Mouse (Mus musculus) MN1 (cell line): ENCODE data around the gene Styxl1.

ENCODE experiments used
- DNase-seq: peaks from one replicate; pipeline ENCODE4 v3.0.0-alpha.2; 2016; ENCODE audit warnings: low spot score

Gene Styxl1

GRCm38 (mm10) chr5:135764971-135765370 lies 13.2 kb downstream of the Styxl1 start:
- no peak for DNase-seq

- peak; percentile 85 for DNase-seq
Measured at GRCm38 (mm10) chr5:135763526-135763925, 14.7 kb downstream of the Styxl1 start.

DNA sequence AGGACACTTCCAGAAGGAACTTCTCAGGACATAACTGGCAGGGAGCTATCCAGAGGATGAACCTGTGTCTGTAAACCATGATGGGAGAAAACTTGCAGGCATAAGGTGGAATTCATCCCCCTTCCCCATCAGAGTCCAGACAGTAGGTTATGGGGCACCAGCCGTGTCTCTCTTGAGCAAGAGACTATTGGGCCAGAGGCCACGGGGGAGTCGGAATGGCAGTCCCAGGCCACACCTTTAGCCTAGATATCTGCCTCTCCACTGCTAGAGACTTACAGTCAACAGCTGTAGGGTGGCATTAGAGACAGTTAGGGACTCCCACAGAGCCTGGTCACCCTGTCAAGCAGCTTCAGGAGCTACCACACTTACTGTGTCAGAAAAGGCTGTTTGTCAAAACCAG lies 16.3 kb downstream of the Styxl1 start:
- no peak for DNase-seq

GRCm38 (mm10) chr5:135751595-135751994 lies 26.6 kb downstream of the Styxl1 start:
- no peak for DNase-seq

DNA sequence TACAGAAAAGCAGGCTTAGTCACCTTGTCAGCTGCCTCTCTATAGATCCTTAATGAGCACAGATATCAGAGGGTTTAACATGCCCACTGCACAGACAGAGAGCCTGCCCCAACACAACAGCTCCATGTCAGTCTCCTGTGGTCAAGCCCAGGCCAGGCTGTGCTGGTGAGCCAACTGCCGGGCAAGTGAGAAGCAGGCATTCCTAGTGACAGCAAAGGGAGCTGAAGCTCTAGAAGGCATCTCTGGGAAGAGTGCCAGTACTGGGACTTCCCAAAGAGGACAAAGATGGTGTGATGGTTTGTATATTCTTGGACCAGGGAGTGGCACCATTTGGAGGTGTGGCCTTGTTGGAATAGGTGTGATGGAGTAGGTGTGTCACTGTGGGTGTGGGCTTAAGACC lies 27.1 kb downstream of the Styxl1 start:
- DNase-seq = no peak

DNA sequence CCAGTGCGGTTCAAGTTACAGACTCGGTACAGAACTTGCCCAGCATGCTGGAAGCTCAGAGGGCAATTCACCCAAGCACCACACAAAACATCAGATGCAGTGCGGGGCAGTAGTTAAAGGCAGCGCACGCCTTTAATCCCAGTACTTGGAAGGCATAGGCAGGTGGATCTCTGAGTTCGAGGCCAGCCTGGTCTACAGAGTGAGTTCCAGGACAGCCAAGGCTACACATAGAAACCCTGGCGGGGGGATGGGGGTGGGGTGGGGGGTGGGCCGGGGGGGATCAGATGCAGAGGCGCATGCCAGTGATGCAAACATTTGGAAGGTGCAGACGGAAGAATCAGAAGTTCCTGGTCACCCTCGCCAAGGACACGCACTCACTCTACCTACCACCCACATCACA lies 33.4 kb downstream of the Styxl1 start:
- no peak for DNase-seq

DNA sequence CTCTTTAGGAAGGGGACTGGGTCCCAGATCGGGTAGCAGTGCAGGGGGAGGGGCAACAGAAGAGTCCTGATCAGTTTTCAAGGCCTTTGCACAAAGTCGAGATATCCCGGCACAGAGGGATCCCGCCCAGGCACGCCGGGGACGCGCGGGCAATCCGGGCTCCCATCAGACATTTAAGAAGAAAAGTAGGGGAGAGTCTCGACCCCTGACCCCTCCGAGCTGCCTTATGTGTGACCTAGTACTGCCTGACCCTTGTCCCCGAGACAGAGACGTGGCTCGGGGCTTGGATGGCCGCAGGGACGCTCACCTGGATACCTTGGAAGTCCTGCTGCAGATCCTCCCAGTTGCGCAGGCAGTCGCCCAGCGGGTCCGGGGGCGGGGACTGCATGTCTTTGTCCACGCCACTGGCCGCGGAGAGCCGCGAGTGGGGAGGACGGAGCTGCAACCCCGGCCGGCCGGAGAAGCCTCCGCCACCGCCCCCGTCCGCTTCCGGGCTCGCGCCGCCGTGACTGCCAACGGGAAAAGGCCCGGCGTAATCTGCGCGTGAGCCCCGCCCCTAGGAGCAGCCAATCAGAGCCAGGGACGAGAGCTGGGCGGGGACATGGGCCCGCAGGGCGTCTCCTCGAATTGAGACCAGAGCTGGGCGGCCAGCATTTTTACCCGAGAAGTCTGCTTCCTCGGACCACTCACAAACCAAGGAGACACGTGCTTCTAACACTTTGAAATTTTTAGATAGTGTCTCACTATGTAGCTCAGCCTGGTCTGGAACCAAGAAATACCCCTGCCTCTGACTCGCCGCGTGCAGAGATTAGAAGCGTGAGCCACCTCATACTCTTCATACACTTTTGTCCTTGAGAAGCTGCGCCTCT lies 34.2 kb downstream of the Styxl1 start, which contains the start of gene Tmem120a:
Tmem120a (minus strand) TSS at position 708 of the 869 bp plus-strand sequence.
- peak; percentile 98 for DNase-seq

- peak; percentile 75 for DNase-seq
Measured at GRCm38 (mm10) chr5:135742941-135743740, 35.0 kb downstream of the Styxl1 start.

DNA sequence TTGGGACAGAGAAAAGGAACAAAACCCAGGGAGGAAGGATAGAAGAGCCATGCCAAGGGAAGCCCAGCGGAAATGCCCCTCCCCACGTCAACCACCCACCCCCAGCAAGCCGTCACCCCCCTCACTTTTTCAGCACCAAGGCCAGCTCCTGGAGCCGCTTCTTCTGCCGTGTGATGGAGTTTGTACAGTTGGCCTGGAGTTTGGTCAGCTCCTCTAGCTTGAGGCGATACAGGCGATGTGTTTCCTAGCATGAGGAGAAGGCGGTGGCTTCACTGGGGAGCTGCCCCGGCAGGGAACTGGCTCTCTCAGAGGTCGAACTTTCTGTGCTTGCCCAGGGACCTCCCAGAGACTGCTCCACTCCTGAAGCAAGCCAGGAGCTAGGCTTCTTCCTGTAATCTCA lies 36.0 kb downstream of the Styxl1 start:
- DNase-seq = no peak

DNA sequence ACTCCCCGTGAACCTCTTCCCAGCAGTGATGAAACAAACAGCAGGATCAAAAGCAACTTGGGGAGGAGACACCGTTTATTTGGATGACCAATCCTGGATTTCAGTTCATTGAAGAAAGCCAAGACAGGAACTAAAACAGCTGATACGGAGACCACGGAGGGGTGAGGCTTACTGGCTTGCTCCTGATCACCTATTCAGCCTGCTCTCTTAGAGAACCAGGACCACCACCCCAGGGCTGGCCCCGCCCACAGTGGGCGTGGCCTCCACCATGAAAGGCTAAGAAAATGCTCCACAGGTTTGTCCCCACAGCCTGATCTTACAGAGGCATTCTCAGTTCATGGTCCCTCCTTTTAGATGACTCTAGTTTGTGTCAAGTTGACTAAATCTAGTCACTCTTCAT lies 39.9 kb downstream of the Styxl1 start:
- DNase-seq = no peak

DNA sequence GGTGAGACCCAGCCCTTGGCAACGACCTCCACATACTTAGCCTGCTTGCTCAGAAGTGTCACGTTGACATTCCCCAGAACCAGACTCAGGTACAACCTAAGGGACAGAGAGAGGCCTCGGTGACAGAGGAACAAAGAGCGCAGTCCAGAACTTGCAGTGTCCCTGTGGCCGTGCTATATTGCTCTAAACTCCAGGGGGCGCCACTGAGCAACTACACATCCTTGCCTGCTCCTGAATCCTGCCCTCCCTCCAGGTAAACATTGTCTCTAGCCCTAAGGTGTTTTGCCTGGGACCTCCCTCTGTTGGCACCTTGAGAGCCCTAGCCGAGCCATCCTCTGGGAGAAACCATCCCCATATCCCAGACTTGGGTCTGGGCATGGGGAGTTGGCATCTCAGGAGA lies 41.0 kb downstream of the Styxl1 start:
- no peak for DNase-seq

DNA sequence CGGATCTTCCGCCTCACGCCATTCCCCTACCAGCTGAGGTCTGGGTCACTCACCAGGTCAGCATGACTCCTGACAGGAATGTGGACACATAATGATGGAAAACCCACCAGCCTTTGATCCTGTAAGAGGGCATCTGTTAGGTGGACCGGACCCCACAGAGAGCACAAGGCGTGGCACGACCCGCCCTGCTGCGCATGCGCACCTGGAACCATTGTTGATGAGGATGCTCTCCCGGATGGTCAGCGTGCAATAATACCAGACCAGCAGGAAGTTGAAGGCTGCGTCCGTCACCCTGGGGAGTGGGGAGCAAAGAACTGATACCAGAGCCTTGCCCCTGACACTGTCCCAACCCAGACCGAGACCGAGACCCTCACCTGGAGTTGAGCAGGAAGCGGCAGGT lies 41.6 kb downstream of the Styxl1 start:
- DNase-seq = no peak

DNA sequence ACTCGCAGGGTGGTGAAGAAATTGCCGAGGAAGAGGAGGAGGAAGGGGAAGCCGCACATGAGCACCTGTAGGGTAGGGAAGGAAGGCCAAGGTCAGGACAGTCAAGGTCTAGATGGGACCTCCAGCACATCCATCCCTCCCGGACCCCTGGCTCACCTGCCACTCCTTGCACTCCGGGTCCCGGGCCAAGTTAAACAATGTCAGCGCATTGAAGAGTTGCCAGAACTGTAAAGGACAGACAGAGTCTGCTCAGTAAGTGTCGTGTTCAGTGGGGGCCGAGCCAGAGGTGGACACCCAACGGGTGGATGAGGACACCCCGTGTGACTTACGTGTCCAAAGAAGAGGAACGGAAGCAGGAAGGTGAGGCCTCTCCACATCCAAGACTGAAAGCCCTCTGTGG lies 42.4 kb downstream of the Styxl1 start:
- DNase-seq = no peak

DNA sequence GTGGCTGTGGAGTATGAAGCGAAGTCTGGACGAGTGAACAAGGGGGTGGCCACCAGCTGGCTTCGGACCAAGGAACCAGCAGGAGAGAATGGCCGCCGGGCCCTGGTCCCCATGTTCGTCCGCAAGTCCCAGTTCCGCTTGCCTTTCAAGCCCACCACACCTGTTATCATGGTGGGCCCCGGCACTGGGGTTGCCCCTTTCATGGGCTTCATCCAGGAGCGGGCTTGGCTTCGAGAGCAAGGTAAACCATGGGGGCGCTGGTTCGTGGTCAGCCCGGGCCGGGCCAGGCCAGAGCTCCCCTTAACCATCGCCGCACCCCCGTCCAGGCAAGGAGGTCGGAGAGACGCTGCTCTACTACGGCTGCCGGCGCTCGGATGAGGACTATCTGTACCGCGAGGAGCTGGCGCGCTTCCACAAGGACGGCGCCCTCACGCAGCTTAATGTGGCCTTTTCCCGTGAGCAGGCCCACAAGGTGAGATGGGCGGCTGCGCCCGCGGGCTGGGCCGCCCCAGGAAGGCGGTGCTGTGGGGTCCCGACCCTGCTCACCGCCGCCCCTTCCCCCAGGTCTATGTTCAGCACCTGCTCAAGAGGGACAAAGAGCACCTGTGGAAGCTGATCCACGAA lies 44.0 kb downstream of the Styxl1 start:
- no peak for DNase-seq

GRCm38 (mm10) chr5:135733071-135733470 lies 45.1 kb downstream of the Styxl1 start:
- DNase-seq = no peak

DNA sequence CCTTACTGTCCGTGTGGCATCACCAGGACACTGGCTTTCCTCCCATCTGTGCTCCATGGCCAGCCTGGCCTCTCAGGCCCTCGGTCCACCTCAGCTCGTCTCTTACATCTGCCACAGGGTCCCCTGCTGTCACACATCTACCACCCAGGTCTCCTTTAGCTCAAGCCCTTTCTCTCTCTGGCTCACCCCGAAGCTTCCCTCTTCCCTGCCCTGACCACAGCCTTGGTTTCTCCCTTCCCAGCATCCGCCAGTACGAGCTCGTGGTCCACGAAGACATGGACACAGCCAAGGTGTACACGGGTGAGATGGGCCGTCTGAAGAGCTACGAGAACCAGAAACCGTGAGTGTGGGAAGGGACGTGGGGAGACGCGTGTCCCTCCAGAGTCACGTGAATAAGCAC lies 46.9 kb downstream of the Styxl1 start:
- DNase-seq = no peak

DNA sequence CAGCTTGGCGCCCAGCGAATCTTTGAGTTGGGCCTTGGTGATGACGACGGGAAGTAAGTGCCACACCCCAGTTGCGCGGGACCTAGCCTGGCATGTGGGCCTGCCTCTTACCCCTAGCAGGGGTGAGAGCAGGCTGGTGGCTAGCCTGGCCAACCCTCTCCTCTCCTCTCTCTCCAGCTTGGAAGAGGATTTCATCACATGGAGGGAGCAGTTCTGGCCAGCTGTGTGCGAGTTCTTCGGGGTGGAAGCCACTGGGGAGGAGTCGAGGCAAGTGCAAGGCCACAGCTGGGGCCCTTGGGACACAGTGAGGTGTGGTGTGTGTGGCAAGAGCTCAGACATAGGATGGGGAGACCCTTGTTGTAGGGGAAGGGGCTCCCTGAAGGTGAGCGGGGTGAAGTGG lies 47.3 kb downstream of the Styxl1 start:
- DNase-seq = no peak

DNA sequence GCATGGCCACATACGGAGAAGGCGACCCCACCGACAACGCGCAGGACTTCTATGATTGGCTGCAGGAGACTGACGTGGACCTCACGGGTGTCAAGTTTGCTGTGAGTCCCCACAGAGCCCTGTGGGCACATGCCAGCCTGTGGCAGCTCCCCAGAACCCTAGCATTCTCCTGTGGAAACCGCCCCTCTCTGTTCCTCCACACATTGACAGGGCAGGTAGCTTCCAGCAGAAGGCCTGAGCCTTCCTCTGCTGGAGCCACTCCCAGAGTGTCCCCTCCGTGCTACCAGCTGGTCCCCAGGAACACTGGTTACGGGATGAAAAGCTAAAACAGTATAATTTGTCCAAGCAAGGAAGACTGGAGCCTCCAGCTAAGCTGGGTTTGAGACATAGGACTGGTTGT lies 47.9 kb downstream of the Styxl1 start:
- DNase-seq = no peak

GRCm38 (mm10) chr5:135729351-135729750 lies 48.8 kb downstream of the Styxl1 start:
- DNase-seq = no peak

GRCm38 (mm10) chr5:135728361-135728760 lies 49.8 kb downstream of the Styxl1 start:
- DNase-seq = no peak

GRCm38 (mm10) chr5:135727871-135728270 lies 50.3 kb downstream of the Styxl1 start:
- no peak for DNase-seq

GRCm38 (mm10) chr5:135726641-135727346 lies 51.4 kb downstream of the Styxl1 start:
- DNase-seq = peak; percentile 80
